Mouse (Mus musculus): ENCODE measurements around the gene Olfr808.

Olfr808 gene

DNA sequence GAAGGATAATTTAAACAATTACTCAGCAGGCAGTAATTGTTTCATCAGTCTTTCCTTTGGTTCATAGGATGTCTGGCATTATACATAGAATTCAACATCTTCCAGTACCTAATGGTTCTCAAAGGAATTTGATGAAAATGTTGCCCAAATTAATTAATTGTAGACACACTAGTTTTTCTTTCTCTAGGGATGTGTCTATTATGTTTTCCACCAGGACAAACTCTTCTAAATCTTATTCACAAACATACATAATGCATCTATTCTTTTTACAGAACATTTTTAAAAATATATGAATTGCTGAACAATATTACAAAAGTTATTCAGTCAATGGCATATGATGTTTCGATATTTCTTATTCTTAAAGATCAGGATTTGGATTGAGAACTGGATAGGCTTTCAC lies at the start of gene Olfr808:
TSS of gene Olfr808 (plus strand) at position 301 of the 400 bp plus-strand sequence.
- DNase-seq (ENCODE audit: extremely low read depth, insufficient read length, low spot score): no peak

DNA sequence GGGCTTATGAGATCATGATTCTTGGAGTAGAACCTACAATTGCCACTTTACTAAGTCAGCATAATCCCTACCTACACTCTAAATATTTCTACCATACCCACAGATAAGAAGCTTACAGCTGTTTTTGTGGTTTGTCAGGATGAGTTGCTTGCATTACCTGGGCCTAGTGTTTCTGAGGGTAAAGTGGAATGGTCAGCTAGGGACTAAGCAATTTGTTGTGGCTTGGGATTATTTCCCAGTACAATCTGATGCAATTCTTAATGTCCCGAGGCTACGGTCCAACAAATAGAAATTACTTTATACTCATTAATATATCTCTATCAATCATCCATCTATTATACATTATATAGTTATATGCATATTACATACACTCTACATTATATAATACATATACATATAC lies 36.0 kb upstream of the Olfr808 start, which contains the start of gene Olfr805:
TSS of gene Olfr805 (minus strand) at position 101 of the 400 bp plus-strand sequence.
- no peak for DNase-seq (ENCODE audit: extremely low read depth, insufficient read length, low spot score)

DNA sequence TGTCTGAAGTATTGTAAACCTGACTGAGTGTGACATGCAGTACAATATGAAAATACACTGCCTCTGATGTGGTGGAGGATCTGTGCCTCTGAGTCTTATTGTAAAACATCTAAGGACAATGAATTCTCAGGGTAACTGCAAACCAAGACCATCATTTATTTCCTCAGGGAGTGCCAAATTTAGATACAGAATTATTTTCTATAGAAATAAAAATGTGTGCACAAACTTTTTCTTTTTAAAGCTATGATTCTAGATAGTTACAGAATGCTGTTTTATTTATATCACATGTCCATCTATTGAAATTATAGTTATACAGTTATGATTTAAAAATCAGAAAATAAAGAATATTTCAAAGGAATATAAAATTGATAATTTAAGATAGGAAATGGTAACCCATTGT lies 23.5 kb upstream of the Olfr808 start, which contains the start of gene Olfr806:
TSS of gene Olfr806 (minus strand) at position 101 of the 400 bp plus-strand sequence.
- no peak for DNase-seq (ENCODE audit: extremely low read depth, insufficient read length, low spot score)

DNA sequence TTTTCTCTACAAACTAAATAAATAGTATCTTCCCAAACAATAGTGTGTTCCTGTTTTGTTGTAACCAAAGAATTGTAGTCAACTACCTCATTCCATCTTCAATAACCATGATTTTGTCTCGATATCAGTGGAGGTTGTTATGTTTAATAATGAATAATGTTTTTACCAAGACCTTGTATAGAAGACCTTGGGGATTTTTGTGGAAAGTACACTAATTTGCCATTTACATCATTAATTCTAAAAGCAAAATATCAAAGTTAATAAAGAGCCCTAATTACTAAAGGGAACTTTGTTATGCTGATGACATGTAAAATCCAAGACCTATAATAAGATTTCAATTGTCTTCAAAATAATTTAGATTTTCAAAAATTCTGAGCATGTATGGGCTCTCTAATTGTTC lies 7.6 kb upstream of the Olfr808 start, which contains the start of gene Olfr807:
TSS of gene Olfr807 (minus strand) at position 101 of the 400 bp plus-strand sequence.
- DNase-seq (ENCODE audit: extremely low read depth, insufficient read length, low spot score): no peak

DNA sequence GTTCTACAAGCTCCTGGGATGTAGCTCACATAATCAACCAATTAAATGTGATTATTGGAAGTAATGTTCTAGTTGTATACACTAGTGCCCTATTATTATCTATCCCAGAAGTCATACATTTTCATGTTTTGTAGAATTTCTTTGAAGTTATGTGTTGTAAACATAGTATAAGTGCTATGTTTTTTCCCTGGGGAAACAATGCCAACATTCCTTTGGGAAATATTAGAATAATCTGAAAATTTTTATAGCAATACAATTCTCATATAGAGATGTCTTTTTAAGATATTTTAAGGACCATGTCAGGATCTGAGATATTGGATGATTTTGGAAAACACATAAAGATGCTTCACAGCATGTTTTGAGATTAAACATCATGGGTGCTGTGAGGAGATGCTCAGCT lies 9.1 kb downstream of the Olfr808 start, which contains the start of gene Olfr809:
TSS of gene Olfr809 (plus strand) at position 301 of the 400 bp plus-strand sequence.
- no peak for DNase-seq (ENCODE audit: extremely low read depth, insufficient read length, low spot score)

GRCm38 (mm10) chr10:129778123-129778522 lies 12.8 kb downstream of the Olfr808 start:
- DNase-seq (ENCODE audit: extremely low read depth, insufficient read length, low spot score): no peak

- no peak for DNase-seq (ENCODE audit: extremely low read depth, insufficient read length, low spot score)
Observed at GRCm38 (mm10) chr10:129794817-129795216, 29.5 kb downstream of the Olfr808 start, which contains the start of gene Olfr810. TSS of gene Olfr810 (minus strand) at chr10:129794917.

DNA sequence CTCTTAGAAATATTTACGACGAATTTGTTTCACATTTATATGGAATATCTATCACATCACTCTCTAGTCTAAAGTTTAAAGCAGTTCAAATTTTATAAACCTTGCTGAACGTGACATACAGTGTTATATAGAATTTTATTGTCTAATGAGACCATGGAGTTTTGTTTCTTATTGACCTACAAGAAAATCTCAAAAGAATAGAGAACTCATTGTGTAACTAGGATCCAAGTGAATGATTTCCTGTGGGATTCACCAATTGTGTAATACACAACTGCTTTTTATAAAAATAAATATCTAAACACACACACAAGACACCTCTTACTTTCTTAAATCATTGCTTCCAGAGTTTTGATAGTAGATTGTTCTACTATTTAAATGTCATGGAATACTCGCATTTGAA lies 39.0 kb downstream of the Olfr808 start, which contains the start of gene Olfr811:
TSS of gene Olfr811 (minus strand) at position 101 of the 400 bp plus-strand sequence.
- DNase-seq (ENCODE audit: extremely low read depth, insufficient read length, low spot score): no peak

Measured in 3134 (cell line).